Mouse (Mus musculus) intestine, embryonic 16.5 days (tissue): ENCODE results near the gene Tnrc18. TPM values are rescaled to one million over a fixed set of nuclear protein-coding genes. Genes with fewer than 3 reads are reported as not detected.
A peak's percentile ranks its signal among the peaks of the same experiment; 100 is the strongest.

Experiments
- ATAC-seq: fragments of 200-750 bp; cut with Nextera tagmentation; 2 replicates; pipeline ENCODE4 v1.8.0; 2017; ENCODE audit warnings: moderate TSS enrichment, moderate library complexity
- H3K27ac ChIP-seq: fragments of 300-500 bp; sonication (generic); 2 replicates; pipeline ENCODE4 v1.5.1; 2014; ENCODE audit warnings: mild to moderate bottlenecking, low read length
- H3K27me3 ChIP-seq: fragments of 300-500 bp; sonication (generic); replicated peaks from 2 replicates; pipeline ENCODE4 v1.6.1; 2014; ENCODE audit warnings: low read length, control low read depth, mixed read lengths; ENCODE audit not compliant: control insufficient read depth, insufficient read depth
- H3K36me3 ChIP-seq: fragments of 300-500 bp; sonication (generic); 2 replicates; pipeline ENCODE4 v1.6.1; 2014; ENCODE audit warnings: low read length, control low read depth; ENCODE audit not compliant: control insufficient read depth, insufficient read depth
- H3K4me1 ChIP-seq: fragments of 300-500 bp; sonication (generic); 2 replicates; pipeline ENCODE4 v1.6.1; 2014; ENCODE audit warnings: low read length, control low read depth, mixed read lengths; ENCODE audit not compliant: control insufficient read depth, insufficient read depth
- H3K4me2 ChIP-seq: fragments of 300-500 bp; sonication (generic); 2 replicates; pipeline ENCODE4 v1.6.1; 2014; ENCODE audit warnings: low read depth, low read length, control low read depth
- H3K4me3 ChIP-seq: fragments of 300-500 bp; sonication (generic); 2 replicates; pipeline ENCODE4 v1.5.1; 2014; ENCODE audit warnings: mild to moderate bottlenecking, low read length
- H3K9ac ChIP-seq: fragments of 300-500 bp; sonication (generic); 2 replicates; pipeline ENCODE4 v1.6.1; 2014; ENCODE audit warnings: low read depth, low read length
- H3K9me3 ChIP-seq: fragments of 300-500 bp; sonication (generic); 2 replicates; pipeline ENCODE4 v1.6.1; 2016; ENCODE audit warnings: low read length, control low read depth; ENCODE audit not compliant: control insufficient read depth
- WGBS: fragments of 180-500 bp; shearing (Covaris S2); extraction: QIAGEN DNeasy Blood & Tissue Kit; methylation state at CpG from one replicate; pipeline ENCODE4 v1.1.7; 2014; 5-methylcytosine and 5-hydroxymethylcytosine counted together
- polyA plus RNA-seq: library from polyadenylated mRNA; unstranded; fragments of >200 nt; fragmentation: Nextera tagmentation; extraction: Ambion mirVana; gene quantifications from 2 replicates; pipeline ENCODE4 v1.2.1, GENCODE M21; 2015

Tnrc18 gene
- 10.5 and 13.2 TPM in 2 replicates for polyA plus RNA-seq

DNA sequence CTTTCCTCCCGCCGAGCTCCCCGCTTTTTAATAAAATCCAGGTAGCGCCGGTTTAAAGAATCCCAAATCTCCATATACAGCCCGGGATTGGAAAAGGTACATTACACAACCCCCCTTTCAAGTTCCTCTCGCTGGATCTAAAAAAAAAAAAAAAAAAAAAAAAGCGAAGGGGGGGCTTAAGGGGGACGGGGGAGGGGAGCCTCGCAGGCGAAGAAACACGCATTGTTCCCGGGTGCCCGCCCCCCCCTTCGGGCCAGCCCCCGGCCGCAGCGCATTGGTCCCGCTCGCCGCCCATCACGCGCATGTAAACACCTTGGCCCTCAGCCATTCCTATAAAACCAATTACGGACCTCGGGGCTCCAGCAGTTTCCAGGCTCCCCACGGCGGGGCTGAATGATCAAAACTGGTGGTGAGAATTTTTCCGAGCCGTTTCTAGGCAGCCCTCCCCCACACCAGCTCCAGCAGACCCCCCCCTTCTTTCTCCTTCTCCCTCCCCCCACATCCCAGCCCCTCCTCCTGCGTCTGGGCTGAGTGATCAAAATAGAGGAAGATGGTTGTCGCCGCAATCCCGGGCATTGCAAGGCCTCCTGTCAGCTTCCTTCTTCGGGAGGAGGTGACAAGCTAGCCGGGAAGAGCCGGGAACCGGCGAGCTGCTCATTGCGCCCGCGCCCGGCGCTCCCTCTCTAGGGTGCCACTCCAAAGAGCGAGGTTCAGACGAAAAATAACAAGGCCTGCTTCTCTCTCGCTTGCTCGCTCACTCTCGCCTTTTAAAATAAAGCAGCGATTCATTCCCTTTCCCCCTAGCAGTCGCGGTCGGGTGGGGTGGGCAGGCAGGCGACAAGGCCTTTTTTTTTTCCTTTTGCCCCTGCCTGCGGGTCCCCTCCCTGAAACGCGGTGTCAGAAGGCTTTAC lies at the start of gene Tnrc18:
Gene Tnrc18, minus strand, starts transcription at position 139 of the 911 bp plus-strand sequence.
- no peaks in the 10 kb centered on the region for H3K9me3 ChIP-seq
- H3K9ac ChIP-seq, result peak within 1 kb of the TSS; percentile 98
- H3K4me3 ChIP-seq, result peak within 1 kb of the TSS; percentile 95
- peak within 1 kb of the TSS; percentile 86 for H3K4me2 ChIP-seq
- peak within 1 kb of the TSS; percentile 100 for H3K27ac ChIP-seq
- H3K4me1 ChIP-seq, result peaks cover 8% of the 10 kb centered on the region
- no peaks in the 10 kb centered on the region for H3K27me3 ChIP-seq
- H3K36me3 ChIP-seq, result no peaks in the 10 kb centered on the region
- WGBS, result under 1% methylated on average over 55 of the region's 56 CpGs
- ATAC-seq, result peak; percentile 66

DNA sequence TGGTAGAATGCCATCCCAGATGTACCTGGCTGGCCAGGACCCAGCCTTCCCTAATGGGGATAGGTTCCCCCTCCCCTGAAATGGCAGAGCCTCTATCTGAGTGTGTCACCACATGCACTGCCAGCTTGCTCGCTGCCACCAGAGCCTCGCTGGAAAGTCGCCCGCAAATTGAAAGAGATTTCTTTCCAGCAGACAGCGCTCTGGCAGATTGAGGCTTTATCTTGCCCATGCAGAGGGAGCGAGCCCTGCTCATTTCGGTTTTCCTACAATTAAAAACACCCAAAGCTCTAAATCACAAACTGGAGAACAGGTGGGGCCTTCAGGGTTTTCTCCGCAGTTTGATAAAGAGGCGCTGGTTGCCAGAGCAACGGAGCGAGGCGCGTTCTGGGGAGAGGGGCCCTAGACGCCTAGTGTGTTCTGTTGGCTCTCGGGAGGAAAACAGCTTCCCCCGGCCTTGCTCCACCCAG lies 40.3 kb upstream of the Tnrc18 start:
- Histone ChIP-seq H3K9ac (no peak overlapping the region; the same call in 1 of the 2 replicates), H3K4me3 (no peak overlapping the region), H3K36me3 (no peaks in the 10 kb centered on the region), H3K27ac (no peak overlapping the region), H3K27me3 (no peaks in the 10 kb centered on the region), H3K4me1 (no peaks in the 10 kb centered on the region), H3K9me3 (0 out of 2 replicates have a peak, but pooled peaks cover 5% of the 10 kb centered on the region), H3K4me2 (no peak overlapping the region)
- ATAC-seq, result no peak
- WGBS, result 43% methylated on average over 16 of the region's 16 CpGs

GRCm38 (mm10) chr5:142856408-142856807 lies 38.9 kb upstream of the Tnrc18 start:
- H3K4me3 ChIP-seq, result no peak overlapping the region
- H3K9me3 ChIP-seq, result 0 out of 2 replicates have a peak, but pooled peaks cover 5% of the 10 kb centered on the region
- H3K27me3 ChIP-seq, result no peaks in the 10 kb centered on the region
- WGBS, result 75% methylated on average over 4 of the region's 4 CpGs
- H3K4me2 ChIP-seq, result no peak overlapping the region
- no peaks in the 10 kb centered on the region for H3K4me1 ChIP-seq
- H3K27ac ChIP-seq, result no peak overlapping the region
- no peaks in the 10 kb centered on the region for H3K36me3 ChIP-seq
- H3K9ac ChIP-seq, result no peak overlapping the region
- ATAC-seq, result no peak

GRCm38 (mm10) chr5:142854877-142855276 lies 37.4 kb upstream of the Tnrc18 start:
- Histone ChIP-seq H3K9me3 (0 out of 2 replicates have a peak, but pooled peaks cover 5% of the 10 kb centered on the region), H3K27me3 (no peaks in the 10 kb centered on the region), H3K27ac (no peak overlapping the region), H3K9ac (no peak overlapping the region), H3K4me1 (no peaks in the 10 kb centered on the region), H3K4me2 (no peak overlapping the region), H3K36me3 (no peaks in the 10 kb centered on the region), H3K4me3 (no peak overlapping the region)
- ATAC-seq, result no peak
- WGBS, result 77% methylated on average over 10 of the region's 10 CpGs

GRCm38 (mm10) chr5:142853585-142853984 lies 36.1 kb upstream of the Tnrc18 start:
- H3K27ac ChIP-seq, result no peak overlapping the region
- ATAC-seq, result no peak
- no peak overlapping the region for H3K9ac ChIP-seq
- 72% methylated on average over 6 of the region's 6 CpGs for WGBS
- H3K4me1 ChIP-seq, result no peaks in the 10 kb centered on the region
- H3K27me3 ChIP-seq, result no peaks in the 10 kb centered on the region
- H3K36me3 ChIP-seq, result no peaks in the 10 kb centered on the region
- no peak overlapping the region for H3K4me3 ChIP-seq
- 0 out of 2 replicates have a peak, but pooled peaks cover 5% of the 10 kb centered on the region for H3K9me3 ChIP-seq
- H3K4me2 ChIP-seq, result no peak overlapping the region

- ATAC-seq, result no peak
These were observed 34.2 kb upstream of the Tnrc18 start for GRCm38 (mm10) chr5:142851681-142852049.

GRCm38 (mm10) chr5:142850916-142851680 lies 33.6 kb upstream of the Tnrc18 start:
- H3K4me1 ChIP-seq, result no peaks in the 10 kb centered on the region
- H3K27me3 ChIP-seq, result no peaks in the 10 kb centered on the region
- no peak overlapping the region for H3K27ac ChIP-seq
- H3K9me3 ChIP-seq, result no peaks in the 10 kb centered on the region
- no peaks in the 10 kb centered on the region for H3K36me3 ChIP-seq
- no peak overlapping the region for H3K9ac ChIP-seq
- no peak overlapping the region for H3K4me3 ChIP-seq
- no peak overlapping the region for H3K4me2 ChIP-seq
- peak; percentile 84 for ATAC-seq
- 73% methylated on average over 7 of the region's 7 CpGs for WGBS

More at GRCm38 (mm10) chr5:142851681-142852049, 34.2 kb upstream of the Tnrc18 start:
- Histone ChIP-seq H3K9me3 (0 out of 2 replicates have a peak, but pooled peaks cover 5% of the 10 kb centered on the region), H3K4me1 (no peaks in the 10 kb centered on the region), H3K4me2 (no peak overlapping the region), H3K4me3 (no peak overlapping the region), H3K27me3 (no peaks in the 10 kb centered on the region), H3K36me3 (no peaks in the 10 kb centered on the region), H3K27ac (no peak overlapping the region), H3K9ac (no peak overlapping the region)
- 52% methylated on average over 5 of the region's 5 CpGs for WGBS

GRCm38 (mm10) chr5:142850476-142850875 lies 33.0 kb upstream of the Tnrc18 start:
- H3K4me1 ChIP-seq, result no peaks in the 10 kb centered on the region
- no peak overlapping the region for H3K4me3 ChIP-seq
- H3K36me3 ChIP-seq, result no peaks in the 10 kb centered on the region
- H3K9me3 ChIP-seq, result no peaks in the 10 kb centered on the region
- 0 out of 2 replicates have a peak, but pooled peaks have one; percentile 9 for ATAC-seq
- no peak overlapping the region for H3K4me2 ChIP-seq
- H3K27ac ChIP-seq, result no peak overlapping the region
- WGBS, result 72% methylated on average over 9 of the region's 9 CpGs
- no peaks in the 10 kb centered on the region for H3K27me3 ChIP-seq
- no peak overlapping the region for H3K9ac ChIP-seq

GRCm38 (mm10) chr5:142848911-142849310 lies 31.4 kb upstream of the Tnrc18 start:
- no peak overlapping the region for H3K4me2 ChIP-seq
- no peak overlapping the region for H3K4me3 ChIP-seq
- WGBS, result 91% methylated on average over 7 of the region's 7 CpGs
- no peaks in the 10 kb centered on the region for H3K36me3 ChIP-seq
- no peaks in the 10 kb centered on the region for H3K27me3 ChIP-seq
- no peaks in the 10 kb centered on the region for H3K4me1 ChIP-seq
- no peak overlapping the region for H3K27ac ChIP-seq
- H3K9ac ChIP-seq, result no peak overlapping the region
- H3K9me3 ChIP-seq, result no peaks in the 10 kb centered on the region
- no peak for ATAC-seq
